Mouse (Mus musculus) midbrain, embryonic 11.5 days (tissue): ENCODE measurements at regions not wholly inside any gene's neighbourhood (a gene's known extent, or its start where the extent isn't known, plus 50 kb on each side); places are given as distances from the start of the nearest gene placed in this dataset.

Source experiments
- ATAC-seq: fragments of 200-750 bp; cut with Nextera tagmentation; 2 replicates; pipeline ENCODE4 v1.8.0; 2017; ENCODE audit warnings: moderate TSS enrichment, moderate library complexity; ENCODE audit not compliant: low FRiP score
- DNase-seq: peaks from one replicate; pipeline ENCODE4 v3.0.0; 2015; ENCODE audit warnings: low spot score; ENCODE audit errors: missing footprints
- H3K27ac ChIP-seq: fragments of 300-500 bp; sonication (generic); 2 replicates; pipeline ENCODE4 v1.5.1; 2014; ENCODE audit warnings: low read depth, low read length
- H3K27me3 ChIP-seq: fragments of 300-500 bp; sonication (generic); 2 replicates; pipeline ENCODE4 v1.6.1; 2014; ENCODE audit warnings: mild to moderate bottlenecking, low read length, moderate library complexity, mixed read lengths; ENCODE audit not compliant: control insufficient read depth, insufficient read depth
- H3K36me3 ChIP-seq: fragments of 300-500 bp; sonication (generic); 2 replicates; pipeline ENCODE4 v1.6.1; 2014; ENCODE audit warnings: mild to moderate bottlenecking, low read length, moderate library complexity, mixed read lengths; ENCODE audit not compliant: control insufficient read depth, insufficient read depth
- H3K4me1 ChIP-seq: fragments of 300-500 bp; sonication (generic); 2 replicates; pipeline ENCODE4 v1.6.1; 2014; ENCODE audit warnings: low read length; ENCODE audit not compliant: control insufficient read depth, insufficient read depth
- H3K4me2 ChIP-seq: fragments of 300-500 bp; sonication (generic); 2 replicates; pipeline ENCODE4 v1.6.1; 2014; ENCODE audit warnings: mild to moderate bottlenecking, moderate library complexity
- H3K4me3 ChIP-seq: fragments of 300-500 bp; sonication (generic); 2 replicates; pipeline ENCODE4 v1.5.1; 2014; ENCODE audit warnings: low read depth, low read length
- H3K9ac ChIP-seq: fragments of 300-500 bp; sonication (generic); 2 replicates; pipeline ENCODE4 v1.6.1; 2014; ENCODE audit warnings: low read length
- H3K9me3 ChIP-seq: fragments of 300-500 bp; sonication (generic); 2 replicates; pipeline ENCODE4 v1.6.1; 2016; ENCODE audit warnings: low read length; ENCODE audit not compliant: control insufficient read depth
- WGBS: fragments of 180-500 bp; shearing (Covaris S2); extraction: QIAGEN DNeasy Blood & Tissue Kit; methylation state at CpG from one replicate; pipeline ENCODE4 v1.1.7; 2014; 5-methylcytosine and 5-hydroxymethylcytosine counted together

GRCm38 (mm10) chr1:177639931-177640846, 89.4 kb upstream of the 1700016C15Rik start:
- peak overlapping the region; percentile 14; the same call in 1 of the 2 replicates for H3K9ac ChIP-seq
- peak; percentile 95 for DNase-seq
- no peak overlapping the region for H3K4me3 ChIP-seq
- H3K36me3 ChIP-seq = no peaks in the 10 kb centered on the region
- ATAC-seq = peak; percentile 86
- H3K4me2 ChIP-seq = peak overlapping the region; percentile 27; the same call in 1 of the 2 replicates
- peaks cover 19% of the 10 kb centered on the region for H3K4me1 ChIP-seq
- WGBS = 25% methylated on average over 20 of the region's 20 CpGs
- H3K27ac ChIP-seq = peak overlapping the region; percentile 62; the same call in 1 of the 2 replicates
- H3K27me3 ChIP-seq = no peaks in the 10 kb centered on the region
- H3K9me3 ChIP-seq = no peaks in the 10 kb centered on the region

- Histone ChIP-seq H3K9me3 (no peaks in the 10 kb centered on the region), H3K36me3 (no peaks in the 10 kb centered on the region), H3K4me3 (no peak overlapping the region), H3K27ac (no peak overlapping the region), H3K9ac (no peak overlapping the region), H3K4me2 (no peak overlapping the region), H3K4me1 (peaks cover 19% of the 10 kb centered on the region), H3K27me3 (no peaks in the 10 kb centered on the region)
- DNase-seq = no peak
- ATAC-seq = no peak
- 74% methylated on average over 10 of the region's 10 CpGs for WGBS
Observed at GRCm38 (mm10) chr1:177642712-177643467, 86.7 kb upstream of the 1700016C15Rik start.

GRCm38 (mm10) chr1:177643662-177644061, 86.0 kb upstream of the 1700016C15Rik start:
- Histone ChIP-seq H3K36me3 (no peaks in the 10 kb centered on the region), H3K4me1 (peaks cover 19% of the 10 kb centered on the region), H3K9ac (no peak overlapping the region), H3K27ac (no peak overlapping the region), H3K4me2 (no peak overlapping the region), H3K9me3 (no peaks in the 10 kb centered on the region), H3K27me3 (no peaks in the 10 kb centered on the region), H3K4me3 (no peak overlapping the region)
- DNase-seq (no peak), ATAC-seq (no peak)
- WGBS = 95% methylated on average over 3 of the region's 3 CpGs

- H3K9me3 ChIP-seq = no peaks in the 10 kb centered on the region
Observed at GRCm38 (mm10) chr1:177644214-177644613, 85.4 kb upstream of the 1700016C15Rik start.

GRCm38 (mm10) chr1:177645327-177645726, 84.3 kb upstream of the 1700016C15Rik start:
- no peak overlapping the region for H3K4me2 ChIP-seq
- H3K9me3 ChIP-seq = no peaks in the 10 kb centered on the region
- no peak for ATAC-seq
- 51% methylated on average over 4 of the region's 4 CpGs for WGBS
- peaks cover 8% of the 10 kb centered on the region for H3K4me1 ChIP-seq
- no peaks in the 10 kb centered on the region for H3K36me3 ChIP-seq
- H3K9ac ChIP-seq = no peak overlapping the region
- no peak overlapping the region for H3K27ac ChIP-seq
- no peak overlapping the region for H3K4me3 ChIP-seq
- no peaks in the 10 kb centered on the region for H3K27me3 ChIP-seq
- DNase-seq = no peak

More at GRCm38 (mm10) chr1:177644214-177644613, 85.4 kb upstream of the 1700016C15Rik start:
- no peaks in the 10 kb centered on the region for H3K27me3 ChIP-seq
- no peaks in the 10 kb centered on the region for H3K36me3 ChIP-seq
- no peak overlapping the region for H3K4me3 ChIP-seq
- no peak overlapping the region for H3K9ac ChIP-seq
- ATAC-seq (no peak), DNase-seq (no peak)
- H3K4me2 ChIP-seq = no peak overlapping the region
- no peak overlapping the region for H3K27ac ChIP-seq
- H3K4me1 ChIP-seq = peaks cover 19% of the 10 kb centered on the region
- WGBS = 90% methylated on average over 4 of the region's 4 CpGs

- Histone ChIP-seq H3K36me3 (no peaks in the 10 kb centered on the region), H3K4me2 (no peak overlapping the region), H3K27me3 (no peaks in the 10 kb centered on the region), H3K4me3 (no peak overlapping the region), H3K4me1 (peaks cover 3% of the 10 kb centered on the region), H3K9ac (no peak overlapping the region), H3K27ac (no peak overlapping the region), H3K9me3 (no peaks in the 10 kb centered on the region)
- ATAC-seq (no peak), DNase-seq (no peak)
- WGBS = 79% methylated on average over 5 of the region's 5 CpGs
Observed at GRCm38 (mm10) chr1:177645897-177646535, 83.6 kb upstream of the 1700016C15Rik start.

GRCm38 (mm10) chr1:177647876-177648275, 81.7 kb upstream of the 1700016C15Rik start:
- Histone ChIP-seq H3K27me3 (no peaks in the 10 kb centered on the region), H3K9me3 (no peaks in the 10 kb centered on the region), H3K36me3 (no peaks in the 10 kb centered on the region), H3K4me1 (no peaks in the 10 kb centered on the region; the same call in 1 of the 2 replicates), H3K9ac (no peak overlapping the region), H3K27ac (no peak overlapping the region), H3K4me3 (no peak overlapping the region), H3K4me2 (no peak overlapping the region)
- 88% methylated on average over 1 of the region's 1 CpGs for WGBS
- DNase-seq (no peak), ATAC-seq (no peak)

- ATAC-seq (no peak), DNase-seq (no peak)
- Histone ChIP-seq H3K36me3 (no peaks in the 10 kb centered on the region), H3K27ac (no peak overlapping the region), H3K4me1 (no peaks in the 10 kb centered on the region; the same call in 1 of the 2 replicates), H3K27me3 (no peaks in the 10 kb centered on the region), H3K4me2 (no peak overlapping the region), H3K4me3 (no peak overlapping the region), H3K9me3 (no peaks in the 10 kb centered on the region), H3K9ac (no peak overlapping the region)
- 89% methylated on average over 4 of the region's 4 CpGs for WGBS
Observed at GRCm38 (mm10) chr1:177648974-177649373, 80.6 kb upstream of the 1700016C15Rik start.
